Mouse (Mus musculus): ENCODE results near the gene C130026I21Rik. TPM values are rescaled to one million over a fixed set of nuclear protein-coding genes. Genes with fewer than 3 reads are reported as not detected.
"Not testable (repeated sequence)": the region's sequence is repeated elsewhere in the genome, so short reads cannot be mapped to it uniquely, and the experiment has no call there.

The C130026I21Rik gene
- polyA plus RNA-seq, 1 experiment from 2014 or later: not detected

DNA sequence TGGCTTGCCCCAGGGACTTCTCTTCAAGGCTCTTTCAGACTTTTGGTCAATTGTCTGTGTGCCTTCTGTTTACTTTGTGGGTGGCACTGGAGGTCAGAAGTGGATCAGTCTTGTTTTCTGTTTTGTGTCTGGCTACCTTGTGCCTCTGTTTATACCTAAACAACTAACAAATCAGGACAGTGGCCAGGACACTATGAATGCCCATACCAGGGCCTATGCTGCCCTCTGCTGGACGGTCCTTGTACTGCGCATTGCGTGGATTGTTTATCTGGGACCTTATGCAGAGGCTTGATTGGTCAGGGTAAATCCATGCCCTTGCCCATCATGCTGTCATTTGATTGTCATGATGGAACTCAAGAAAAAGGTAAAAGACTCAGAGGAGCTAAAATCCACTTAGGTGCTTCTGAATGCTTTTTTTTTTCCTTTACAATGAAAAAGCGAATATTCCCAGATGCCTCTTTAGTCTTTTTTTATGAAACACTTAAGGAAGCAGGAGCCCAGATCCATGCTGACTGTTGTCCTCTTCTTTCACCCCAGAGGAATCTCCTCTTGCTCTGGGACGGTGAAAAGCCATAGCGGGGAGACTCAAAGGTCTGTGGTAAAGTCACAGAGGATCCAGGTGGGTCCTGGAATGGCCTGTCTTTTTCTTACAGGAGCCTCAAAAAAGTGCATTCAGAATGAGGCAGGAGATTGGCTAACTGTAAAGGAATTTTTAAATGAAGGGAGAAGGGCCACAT is 155.5 kb downstream of the C130026I21Rik start:
- not testable (repeated sequence) for H3K4me2 ChIP-seq; H3K36me3 ChIP-seq; H3K9ac ChIP-seq; H3K27me3 ChIP-seq (replicated peaks); H3K4me3 ChIP-seq; H3K9me3 ChIP-seq (replicated peaks); ATAC-seq; H3K27ac ChIP-seq; H3K4me1 ChIP-seq
- 42% methylated on average over 6 of the region's 6 CpGs for WGBS (ENCODE audit: insufficient replicate concordance)

- not testable (repeated sequence) for H3K36me3 ChIP-seq; H3K27me3 ChIP-seq (replicated peaks); H3K9me3 ChIP-seq (replicated peaks); H3K4me2 ChIP-seq; H3K4me1 ChIP-seq; H3K9ac ChIP-seq; H3K27ac ChIP-seq; H3K4me3 ChIP-seq
- WGBS (ENCODE audit: insufficient replicate concordance): 56% methylated on average over 3 of the region's 3 CpGs
- ATAC-seq: 0 out of 2 replicates have a peak, but pooled peaks have one; percentile 47
Measured at GRCm38 (mm10) chr1:85114078-85114477, 156.3 kb downstream of the C130026I21Rik start.

DNA sequence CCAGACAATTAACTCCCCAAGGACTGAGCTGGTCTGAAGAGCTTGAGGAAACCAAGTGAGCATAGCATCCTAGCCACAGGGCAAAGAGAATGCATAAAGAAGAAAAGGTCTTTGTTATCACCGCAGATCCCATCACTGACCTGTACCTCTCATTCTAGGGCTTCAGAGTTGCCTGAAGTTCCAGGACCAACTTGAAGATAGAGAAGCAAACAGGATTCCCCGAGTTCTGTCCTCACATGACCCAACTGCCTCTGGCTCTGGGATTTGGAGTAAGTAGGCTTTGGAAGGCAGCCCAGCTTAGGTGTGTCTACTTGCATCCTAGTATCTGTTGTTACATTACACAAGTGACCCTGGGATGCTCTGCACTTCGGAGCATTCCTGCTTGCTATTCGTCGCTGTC is 157.5 kb downstream of the C130026I21Rik start:
- not testable (repeated sequence) for ATAC-seq; H3K36me3 ChIP-seq; H3K9ac ChIP-seq; H3K4me2 ChIP-seq; H3K9me3 ChIP-seq (replicated peaks); H3K4me3 ChIP-seq; H3K4me1 ChIP-seq; H3K27me3 ChIP-seq (replicated peaks); H3K27ac ChIP-seq
- WGBS (ENCODE audit: insufficient replicate concordance): 60% methylated on average over 2 of the region's 5 CpGs

DNA sequence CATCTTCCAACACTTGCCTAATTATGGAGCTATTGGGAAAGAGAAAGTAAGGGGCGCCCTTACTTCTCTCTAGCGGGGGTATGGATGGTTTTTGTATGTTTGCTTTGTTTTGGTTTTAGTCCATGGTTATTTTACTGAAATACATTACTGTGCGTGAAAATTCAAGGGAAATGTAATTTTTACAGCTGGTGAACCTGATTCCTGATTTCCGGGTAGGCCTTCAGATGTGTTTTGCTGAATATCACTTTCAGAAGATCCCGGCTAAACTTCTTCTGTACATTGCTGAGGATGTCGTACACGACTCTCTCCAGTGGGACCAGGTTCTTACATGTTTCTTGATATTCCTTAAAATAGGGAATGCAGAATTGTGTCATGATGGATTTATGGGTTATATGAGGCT is 158.1 kb downstream of the C130026I21Rik start:
- H3K9ac ChIP-seq; ATAC-seq; H3K36me3 ChIP-seq; H3K4me2 ChIP-seq; H3K4me3 ChIP-seq; H3K4me1 ChIP-seq; H3K27ac ChIP-seq; H3K9me3 ChIP-seq (replicated peaks); H3K27me3 ChIP-seq (replicated peaks): not testable (repeated sequence)
- 72% methylated on average over 7 of the region's 7 CpGs for WGBS (ENCODE audit: insufficient replicate concordance)

- ATAC-seq: not testable (repeated sequence)
Measured at GRCm38 (mm10) chr1:85111572-85111971, 158.8 kb downstream of the C130026I21Rik start.

GRCm38 (mm10) chr1:85110876-85111275 is 159.5 kb downstream of the C130026I21Rik start:
- not testable (repeated sequence) for H3K9me3 ChIP-seq (replicated peaks); H3K4me3 ChIP-seq; H3K4me1 ChIP-seq; H3K4me2 ChIP-seq; H3K27ac ChIP-seq; ATAC-seq; H3K27me3 ChIP-seq (replicated peaks); H3K36me3 ChIP-seq; H3K9ac ChIP-seq
- 67% methylated on average over 3 of the region's 3 CpGs for WGBS (ENCODE audit: insufficient replicate concordance)

More at GRCm38 (mm10) chr1:85111572-85111971, 158.8 kb downstream of the C130026I21Rik start:
- H3K9me3 ChIP-seq (replicated peaks); H3K27ac ChIP-seq; H3K9ac ChIP-seq; H3K4me3 ChIP-seq; H3K27me3 ChIP-seq (replicated peaks); H3K4me1 ChIP-seq; H3K36me3 ChIP-seq; H3K4me2 ChIP-seq: not testable (repeated sequence)
- WGBS (ENCODE audit: insufficient replicate concordance): 47% methylated on average over 10 of the region's 10 CpGs

DNA sequence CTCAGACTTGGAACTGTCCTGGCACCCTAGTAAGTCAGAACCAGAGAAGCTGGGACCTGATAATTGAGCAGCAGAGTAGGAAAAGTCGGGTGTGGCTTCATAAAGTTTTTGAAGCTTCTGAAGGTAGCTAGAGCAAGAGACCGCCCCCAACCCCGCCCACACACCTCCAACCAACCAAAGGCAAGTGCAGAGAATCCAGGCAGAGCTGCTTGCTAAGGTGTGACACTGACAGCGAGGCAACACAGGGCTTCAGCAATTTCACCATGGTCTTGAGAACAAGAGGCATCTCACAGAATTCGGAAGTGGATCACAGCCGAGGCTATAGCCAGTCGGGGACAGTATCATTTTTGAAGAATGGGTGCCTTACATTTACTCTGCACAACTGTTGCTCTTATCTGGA is 160.6 kb downstream of the C130026I21Rik start, which contains the start of gene A530032D15Rik:
TSS of gene A530032D15Rik (minus strand) at position 101 of the 400 bp plus-strand sequence.
- not testable (repeated sequence) for H3K4me1 ChIP-seq; H3K4me3 ChIP-seq; ATAC-seq; H3K9me3 ChIP-seq (replicated peaks); H3K27ac ChIP-seq; H3K4me2 ChIP-seq; H3K9ac ChIP-seq; H3K27me3 ChIP-seq (replicated peaks); H3K36me3 ChIP-seq
- WGBS (ENCODE audit: insufficient replicate concordance): no CpG with 5 or more reads among the region's 7 CpGs

DNA sequence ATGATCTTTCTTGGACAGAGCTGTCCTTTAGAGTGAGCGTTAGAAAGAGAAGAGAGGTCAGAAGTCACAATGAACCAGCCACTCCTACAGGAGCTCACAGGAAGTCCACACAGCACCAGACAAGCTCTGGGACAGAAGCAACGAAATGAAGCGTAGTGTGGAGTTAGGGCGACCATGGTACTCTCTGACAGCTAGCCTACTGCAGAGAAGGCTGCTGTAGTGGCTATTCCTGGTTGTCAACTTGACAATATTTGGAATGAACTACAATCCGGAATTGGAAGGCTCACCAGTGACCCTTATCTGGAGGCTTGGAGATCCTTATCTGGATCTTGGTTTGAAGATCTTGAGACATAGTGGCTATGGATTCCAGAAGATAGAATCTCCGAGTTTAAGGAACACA is 164.4 kb downstream of the C130026I21Rik start:
- H3K4me3 ChIP-seq; H3K4me1 ChIP-seq; H3K27me3 ChIP-seq (replicated peaks); H3K9ac ChIP-seq; H3K4me2 ChIP-seq; H3K27ac ChIP-seq; H3K9me3 ChIP-seq (replicated peaks); ATAC-seq; H3K36me3 ChIP-seq: not testable (repeated sequence)
- 54% methylated on average over 5 of the region's 6 CpGs for WGBS (ENCODE audit: insufficient replicate concordance)

GRCm38 (mm10) chr1:85105336-85105735 is 165.0 kb downstream of the C130026I21Rik start:
- WGBS (ENCODE audit: insufficient replicate concordance): 53% methylated on average over 4 of the region's 4 CpGs

GRCm38 (mm10) chr1:85101754-85102153 is 168.6 kb downstream of the C130026I21Rik start:
- not testable (repeated sequence) for H3K4me3 ChIP-seq; H3K4me2 ChIP-seq; H3K9ac ChIP-seq; ATAC-seq; H3K27me3 ChIP-seq (replicated peaks); H3K36me3 ChIP-seq; H3K9me3 ChIP-seq (replicated peaks); H3K27ac ChIP-seq; H3K4me1 ChIP-seq
- 67% methylated on average over 4 of the region's 4 CpGs for WGBS (ENCODE audit: insufficient replicate concordance)

More at GRCm38 (mm10) chr1:85105336-85105735, 165.0 kb downstream of the C130026I21Rik start:
- H3K27ac ChIP-seq; H3K9ac ChIP-seq; H3K27me3 ChIP-seq (replicated peaks); H3K4me3 ChIP-seq; H3K9me3 ChIP-seq (replicated peaks); H3K36me3 ChIP-seq; H3K4me2 ChIP-seq; ATAC-seq; H3K4me1 ChIP-seq: not testable (repeated sequence)

DNA sequence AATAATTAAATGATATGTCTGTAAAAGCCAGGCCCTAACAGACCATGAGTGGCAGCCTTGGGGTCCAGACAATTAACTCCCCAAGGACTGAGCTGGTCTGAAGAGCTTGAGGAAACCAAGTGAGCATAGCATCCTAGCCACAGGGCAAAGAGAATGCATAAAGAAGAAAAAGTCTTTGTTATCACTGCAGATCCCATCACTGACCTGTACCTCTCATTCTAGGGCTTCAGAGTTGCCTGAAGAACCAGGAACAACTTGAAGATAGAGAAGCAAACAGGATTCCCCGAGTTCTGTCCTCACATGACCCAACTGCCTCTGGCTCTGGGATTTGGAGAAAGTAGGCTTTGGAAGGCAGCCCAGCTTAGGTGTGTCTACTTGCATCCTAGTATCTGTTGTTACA is 170.5 kb downstream of the C130026I21Rik start, which contains the start of gene Gm10553:
TSS of gene Gm10553 (plus strand) at position 301 of the 400 bp plus-strand sequence.
- H3K4me2 ChIP-seq; H3K9ac ChIP-seq; H3K4me1 ChIP-seq; H3K27ac ChIP-seq; H3K4me3 ChIP-seq; H3K27me3 ChIP-seq (replicated peaks); ATAC-seq; H3K9me3 ChIP-seq (replicated peaks); H3K36me3 ChIP-seq: not testable (repeated sequence)
- 43% methylated on average over 1 of the region's 1 CpGs for whole genome bisulfite sequencing (ENCODE audit: insufficient replicate concordance)

DNA sequence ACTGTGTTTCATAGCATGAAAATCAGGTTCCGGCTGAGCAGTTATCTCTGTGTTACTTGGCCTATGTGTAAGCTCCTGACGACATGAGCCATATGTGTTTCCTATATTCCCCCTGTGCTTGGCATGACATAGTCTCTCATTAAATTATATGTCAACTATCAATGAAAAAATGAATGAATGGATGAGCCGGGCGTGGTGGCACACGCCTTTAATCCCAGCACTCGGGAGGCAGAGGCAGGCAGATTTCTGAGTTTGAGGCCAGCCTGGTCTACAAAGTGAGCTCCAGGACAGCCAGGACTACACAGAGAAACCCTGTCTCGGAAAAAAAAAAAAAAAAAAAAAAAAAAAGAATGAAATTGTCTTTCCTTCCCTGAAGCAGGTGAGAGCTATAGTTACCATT is 171.3 kb downstream of the C130026I21Rik start:
- 66% methylated on average over 6 of the region's 7 CpGs for WGBS (ENCODE audit: insufficient replicate concordance)
- not testable (repeated sequence) for H3K9ac ChIP-seq

More for the DNA sequence above, 171.3 kb downstream of the C130026I21Rik start:
- H3K27ac ChIP-seq; H3K9me3 ChIP-seq (replicated peaks); H3K4me3 ChIP-seq; H3K4me2 ChIP-seq; H3K36me3 ChIP-seq; H3K4me1 ChIP-seq; H3K27me3 ChIP-seq (replicated peaks); ATAC-seq: not testable (repeated sequence)
